Mouse (Mus musculus): ENCODE results near the gene Rnf43. TPM values are rescaled to one million over a fixed set of nuclear protein-coding genes. Genes with fewer than 3 reads are reported as not detected.

Rnf43 gene
- polyA plus RNA-seq, 1 experiment from 2014 or later: 2.1 TPM

- 75% methylated on average over 25 of the region's 25 CpGs for WGBS
Measured at GRCm38 (mm10) chr11:87757001-87757954, 94.8 kb downstream of the Rnf43 start.

DNA sequence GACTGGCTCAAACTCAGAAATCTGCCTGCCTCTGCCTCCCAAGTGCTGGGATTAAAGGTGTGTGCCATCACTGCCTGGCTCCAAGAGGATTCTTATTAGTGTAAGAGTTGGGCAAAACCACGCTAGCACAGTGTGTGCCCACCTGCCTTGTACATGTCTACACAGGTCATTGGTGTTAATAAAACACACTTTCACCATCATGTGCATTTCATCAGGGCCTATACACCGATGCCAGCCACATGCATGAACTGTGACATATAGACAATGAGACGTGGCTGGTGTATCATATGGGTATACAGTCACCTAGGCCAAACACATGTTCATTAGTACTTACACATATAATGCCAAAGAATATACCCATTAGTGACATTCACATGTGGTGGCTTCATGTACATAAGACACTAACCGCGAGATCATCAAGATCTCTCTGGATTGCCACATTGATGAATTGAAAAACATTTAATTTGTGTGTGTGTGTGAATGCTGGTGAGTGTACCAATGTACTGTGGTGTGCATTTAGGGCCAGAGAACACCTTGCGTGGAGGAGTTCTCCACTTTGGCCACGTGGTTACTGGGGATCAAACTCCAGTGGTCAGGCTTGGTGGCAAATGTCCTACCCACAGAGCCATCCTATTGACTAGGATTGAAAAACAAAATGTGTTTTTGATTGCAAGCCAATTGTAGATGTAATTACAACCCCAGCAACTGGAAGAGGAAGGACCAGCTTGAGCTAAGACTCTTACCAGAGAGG is 95.8 kb downstream of the Rnf43 start:
- Histone ChIP-seq H3K4me1 (ENCODE audit: control insufficient read depth, insufficient read depth, low read length) (0 out of 2 replicates have a peak, but pooled peaks cover 3% of the 10 kb centered on the region), H3K9me3 (replicated peaks; ENCODE audit: control insufficient read depth, low read length) (no peaks in the 10 kb centered on the region), H3K27me3 (ENCODE audit: control insufficient read depth, insufficient read depth, low read length) (peaks cover 41% of the 10 kb centered on the region), H3K36me3 (ENCODE audit: control insufficient read depth, insufficient read depth) (no peaks in the 10 kb centered on the region), H3K27ac (ENCODE audit: low read length) (no peak overlapping the region), H3K4me2 (ENCODE audit: low read depth, low read length) (no peak overlapping the region), H3K9ac (ENCODE audit: low read length) (no peak overlapping the region), H3K4me3 (ENCODE audit: low read length) (peak overlapping the region; percentile 10; the same call in 1 of the 2 replicates)
- no peak for ATAC-seq (replicated peaks; ENCODE audit: extremely low read depth, insufficient read depth, low FRiP score)
- whole genome bisulfite sequencing: 71% methylated on average over 7 of the region's 7 CpGs

More at GRCm38 (mm10) chr11:87757001-87757954, 94.8 kb downstream of the Rnf43 start:
- Histone ChIP-seq H3K4me3 (ENCODE audit: low read length) (peak overlapping the region; percentile 47), H3K36me3 (ENCODE audit: control insufficient read depth, insufficient read depth) (no peaks in the 10 kb centered on the region), H3K27ac (ENCODE audit: low read length) (peak overlapping the region; percentile 45), H3K9ac (ENCODE audit: low read length) (peak overlapping the region; percentile 66), H3K4me2 (ENCODE audit: low read depth, low read length) (no peak overlapping the region), H3K4me1 (ENCODE audit: control insufficient read depth, insufficient read depth, low read length) (0 out of 2 replicates have a peak, but pooled peaks cover 3% of the 10 kb centered on the region), H3K9me3 (replicated peaks; ENCODE audit: control insufficient read depth, low read length) (no peaks in the 10 kb centered on the region), H3K27me3 (ENCODE audit: control insufficient read depth, insufficient read depth, low read length) (peaks cover 30% of the 10 kb centered on the region)
- ATAC-seq (replicated peaks; ENCODE audit: extremely low read depth, insufficient read depth, low FRiP score): no peak

DNA sequence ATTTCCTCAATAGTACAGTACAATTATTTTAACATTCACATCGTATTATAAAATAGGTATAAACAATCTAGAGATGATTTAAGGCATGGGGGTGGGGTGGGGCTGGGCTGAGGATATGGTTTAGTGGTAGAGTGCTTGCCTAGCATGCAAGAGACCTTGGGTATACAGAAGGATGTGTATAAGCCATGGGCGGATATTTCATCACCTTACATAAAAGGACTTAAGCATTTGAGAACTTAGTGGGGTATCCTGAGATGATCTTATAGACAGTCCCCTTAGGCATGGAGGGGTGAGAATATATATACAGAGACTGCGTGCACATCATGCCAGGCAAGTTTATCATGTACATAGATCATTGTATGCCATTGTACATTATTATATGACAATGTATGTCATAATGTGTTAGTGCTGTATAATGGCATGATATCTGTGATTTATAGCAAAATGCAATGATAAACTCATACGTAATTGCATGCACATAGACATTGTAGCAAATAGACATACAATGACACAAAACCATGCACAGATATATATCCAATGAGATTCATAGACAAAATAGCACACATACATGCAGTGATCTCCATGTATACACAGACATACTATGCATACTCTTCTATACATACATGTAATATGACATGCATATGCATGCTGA is 96.6 kb downstream of the Rnf43 start:
- Histone ChIP-seq H3K4me3 (ENCODE audit: low read length) (no peak overlapping the region), H3K4me2 (ENCODE audit: low read depth, low read length) (no peak overlapping the region), H3K27ac (ENCODE audit: low read length) (no peak overlapping the region), H3K9ac (ENCODE audit: low read length) (no peak overlapping the region), H3K36me3 (ENCODE audit: control insufficient read depth, insufficient read depth) (no peaks in the 10 kb centered on the region), H3K9me3 (replicated peaks; ENCODE audit: control insufficient read depth, low read length) (no peaks in the 10 kb centered on the region), H3K4me1 (ENCODE audit: control insufficient read depth, insufficient read depth, low read length) (peaks cover 8% of the 10 kb centered on the region), H3K27me3 (ENCODE audit: control insufficient read depth, insufficient read depth, low read length) (peaks cover 48% of the 10 kb centered on the region)
- ATAC-seq (replicated peaks; ENCODE audit: extremely low read depth, insufficient read depth, low FRiP score): no peak
- WGBS: 60% methylated on average over 4 of the region's 4 CpGs

- Histone ChIP-seq H3K4me1 (ENCODE audit: control insufficient read depth, insufficient read depth, low read length) (peaks cover 12% of the 10 kb centered on the region), H3K9ac (ENCODE audit: low read length) (no peak overlapping the region), H3K4me3 (ENCODE audit: low read length) (no peak overlapping the region), H3K9me3 (replicated peaks; ENCODE audit: control insufficient read depth, low read length) (no peaks in the 10 kb centered on the region), H3K27me3 (ENCODE audit: control insufficient read depth, insufficient read depth, low read length) (peaks cover 53% of the 10 kb centered on the region), H3K27ac (ENCODE audit: low read length) (no peak overlapping the region), H3K4me2 (ENCODE audit: low read depth, low read length) (no peak overlapping the region), H3K36me3 (ENCODE audit: control insufficient read depth, insufficient read depth) (no peaks in the 10 kb centered on the region)
- 4% methylated on average over 3 of the region's 3 CpGs for WGBS
- ATAC-seq (replicated peaks; ENCODE audit: extremely low read depth, insufficient read depth, low FRiP score): no peak
Measured at GRCm38 (mm10) chr11:87759609-87760005, 97.1 kb downstream of the Rnf43 start.

DNA sequence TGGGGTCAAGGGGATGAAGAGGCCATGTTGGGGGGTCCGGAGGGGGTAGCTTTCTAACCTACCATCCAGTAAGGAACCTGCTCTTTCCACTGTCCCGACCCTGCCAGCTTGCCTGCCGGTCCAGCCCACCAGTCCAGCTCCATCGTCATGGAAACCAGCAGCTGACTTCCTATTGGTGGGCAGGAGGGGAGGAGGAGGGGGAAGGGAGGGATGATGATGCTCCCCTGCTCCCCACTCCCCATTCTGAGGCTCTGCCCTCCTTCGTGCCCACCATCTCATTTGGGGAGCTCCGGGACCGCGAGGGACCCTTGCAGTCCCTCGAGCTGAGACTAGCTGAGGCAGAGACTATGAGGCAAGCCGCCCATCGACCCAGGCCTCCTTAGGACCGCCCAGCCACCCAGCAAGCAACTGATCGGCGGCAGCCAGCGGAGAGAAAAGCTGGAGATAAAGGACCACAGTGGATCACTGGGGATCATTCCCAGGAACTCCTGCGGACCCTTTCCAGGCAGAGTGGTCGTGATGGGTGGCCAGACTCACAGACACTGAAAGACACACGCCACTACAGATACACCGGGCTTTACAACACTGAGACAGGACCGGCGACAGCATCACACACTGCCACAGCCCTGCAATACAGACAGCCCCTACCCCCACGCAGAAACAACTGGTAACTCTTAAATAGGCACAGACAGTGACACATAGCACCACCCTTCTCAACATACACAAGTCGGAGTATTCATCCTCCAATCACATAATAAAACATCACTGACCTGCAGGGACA is 98.0 kb downstream of the Rnf43 start, which contains the start of gene Tspoap1:
Tspoap1 (plus strand) TSS at position 241 of the 781 bp plus-strand sequence.
- Histone ChIP-seq H3K9me3 (replicated peaks; ENCODE audit: control insufficient read depth, low read length) (no peaks in the 10 kb centered on the region), H3K27ac (ENCODE audit: low read length) (no peak within 1 kb of the TSS), H3K4me1 (ENCODE audit: control insufficient read depth, insufficient read depth, low read length) (peaks cover 12% of the 10 kb centered on the region), H3K4me2 (ENCODE audit: low read depth, low read length) (no peak within 1 kb of the TSS), H3K36me3 (ENCODE audit: control insufficient read depth, insufficient read depth) (no peaks in the 10 kb centered on the region), H3K9ac (ENCODE audit: low read length) (no peak within 1 kb of the TSS), H3K27me3 (ENCODE audit: control insufficient read depth, insufficient read depth, low read length) (peaks cover 62% of the 10 kb centered on the region), H3K4me3 (ENCODE audit: low read length) (no peak within 1 kb of the TSS)
- 7% methylated on average over 23 of the region's 23 CpGs for WGBS
- ATAC-seq (replicated peaks; ENCODE audit: extremely low read depth, insufficient read depth, low FRiP score): 0 out of 2 replicates have a peak, but pooled peaks have one; percentile 15

DNA sequence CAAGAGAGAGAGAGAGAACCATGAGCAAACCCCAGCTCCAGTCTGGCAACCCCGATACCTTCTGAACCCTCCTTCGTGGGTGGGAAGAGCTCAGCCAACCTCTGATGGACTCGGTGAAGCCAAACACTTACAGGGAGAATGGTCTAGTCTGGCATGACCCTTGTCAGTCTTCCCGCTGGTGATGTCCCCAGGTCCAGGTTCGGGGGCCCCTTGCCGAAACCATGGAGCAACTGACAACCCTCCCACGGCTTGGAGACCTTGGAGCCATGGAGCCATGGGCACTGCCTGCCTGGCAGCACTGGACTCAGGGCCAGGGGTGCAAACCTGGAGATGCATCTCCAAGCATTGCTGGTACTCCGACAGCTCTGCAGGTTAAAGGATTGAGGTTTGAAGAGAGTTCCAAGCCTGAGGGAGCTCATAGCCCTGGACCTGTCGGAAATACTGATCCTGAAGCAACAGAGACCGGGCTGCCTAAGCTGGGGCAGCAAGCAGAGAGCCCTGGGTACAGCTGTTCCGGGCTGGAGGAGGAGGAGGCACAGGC is 98.7 kb downstream of the Rnf43 start:
- peaks cover 69% of the 10 kb centered on the region for H3K27me3 ChIP-seq (ENCODE audit: control insufficient read depth, insufficient read depth, low read length)
- no peak overlapping the region for H3K9ac ChIP-seq (ENCODE audit: low read length)
- no peak overlapping the region for H3K4me3 ChIP-seq (ENCODE audit: low read length)
- WGBS: 61% methylated on average over 11 of the region's 11 CpGs
- no peak overlapping the region for H3K4me2 ChIP-seq (ENCODE audit: low read depth, low read length)
- H3K36me3 ChIP-seq (ENCODE audit: control insufficient read depth, insufficient read depth): no peaks in the 10 kb centered on the region
- no peaks in the 10 kb centered on the region for H3K9me3 ChIP-seq (replicated peaks; ENCODE audit: control insufficient read depth, low read length)
- ATAC-seq (replicated peaks; ENCODE audit: extremely low read depth, insufficient read depth, low FRiP score): no peak
- H3K27ac ChIP-seq (ENCODE audit: low read length): no peak overlapping the region
- peaks cover 12% of the 10 kb centered on the region for H3K4me1 ChIP-seq (ENCODE audit: control insufficient read depth, insufficient read depth, low read length)

- no peak for ATAC-seq (replicated peaks; ENCODE audit: extremely low read depth, insufficient read depth, low FRiP score)
Measured at GRCm38 (mm10) chr11:87761806-87762701, 99.5 kb downstream of the Rnf43 start.

More at GRCm38 (mm10) chr11:87761806-87762701, 99.5 kb downstream of the Rnf43 start:
- H3K9ac ChIP-seq (ENCODE audit: low read length): no peak overlapping the region
- WGBS: 74% methylated on average over 14 of the region's 14 CpGs
- H3K27ac ChIP-seq (ENCODE audit: low read length): no peak overlapping the region
- peaks cover 77% of the 10 kb centered on the region for H3K27me3 ChIP-seq (ENCODE audit: control insufficient read depth, insufficient read depth, low read length)
- H3K36me3 ChIP-seq (ENCODE audit: control insufficient read depth, insufficient read depth): no peaks in the 10 kb centered on the region
- H3K4me1 ChIP-seq (ENCODE audit: control insufficient read depth, insufficient read depth, low read length): peaks cover 12% of the 10 kb centered on the region
- H3K9me3 ChIP-seq (replicated peaks; ENCODE audit: control insufficient read depth, low read length): no peaks in the 10 kb centered on the region
- no peak overlapping the region for H3K4me2 ChIP-seq (ENCODE audit: low read depth, low read length)
- no peak overlapping the region for H3K4me3 ChIP-seq (ENCODE audit: low read length)
